Mouse (Mus musculus): ENCODE results near the gene Thap7.
"Not testable (repeated sequence)": the region's sequence is repeated elsewhere in the genome, so short reads cannot be mapped to it uniquely, and the experiment has no call there.

Gene Thap7

DNA sequence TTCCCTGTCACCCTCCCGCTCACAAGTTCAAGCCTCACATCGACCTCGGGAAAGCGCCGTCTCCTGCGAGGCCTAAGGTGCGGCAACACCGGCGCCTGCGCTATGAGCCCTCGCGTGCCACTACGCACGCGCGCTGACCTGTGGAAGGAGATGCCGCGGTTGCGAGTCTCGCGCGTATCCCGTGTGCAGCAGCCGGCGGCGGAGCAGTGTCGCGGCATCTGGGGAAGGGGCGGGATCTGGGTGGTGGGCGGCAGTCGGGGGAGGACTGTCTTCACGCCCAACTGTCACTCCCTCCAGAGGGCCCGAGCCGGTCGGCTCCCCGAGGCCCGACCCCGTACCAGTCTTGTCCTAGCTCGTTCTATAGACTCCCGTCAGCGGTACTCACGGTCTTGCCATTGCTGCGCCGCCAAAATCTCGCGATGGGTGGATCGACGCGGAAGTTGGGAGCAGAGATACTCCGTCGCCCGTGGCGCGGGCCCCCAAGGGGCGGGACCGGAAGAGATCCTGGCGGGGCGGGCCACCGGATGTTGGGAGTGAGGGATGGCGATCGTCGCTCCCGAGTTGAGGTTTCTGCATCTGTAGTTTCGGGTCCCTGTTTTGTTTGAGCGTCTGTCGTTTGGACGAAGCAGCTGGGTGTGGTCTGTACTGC is at the start of gene Thap7:
Gene Thap7, minus strand, starts transcription at position 497 of the 649 bp plus-strand sequence.
- DNase-seq (ENCODE audit: low spot score): peak; percentile 98

DNA sequence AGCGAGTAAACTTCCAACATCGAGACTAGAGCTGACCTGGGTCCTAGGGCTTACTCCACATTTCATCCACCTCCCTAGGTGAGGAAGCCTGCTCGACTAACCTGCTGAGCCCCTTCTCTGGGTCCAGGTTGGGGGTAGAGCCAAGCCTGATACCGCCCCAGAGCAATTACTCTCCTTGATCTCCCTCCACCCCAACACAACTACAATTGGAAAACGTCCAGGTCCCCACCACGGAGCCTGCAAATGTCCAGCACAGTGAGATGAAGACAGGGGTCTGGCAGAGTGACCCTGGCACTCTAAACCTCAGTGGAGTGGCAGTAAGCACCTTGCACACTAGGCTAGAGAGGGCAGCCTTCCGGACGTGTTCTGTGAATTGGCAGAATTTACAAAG is 45.9 kb upstream of the Thap7 start:
- no peak for DNase-seq (ENCODE audit: low spot score)

DNA sequence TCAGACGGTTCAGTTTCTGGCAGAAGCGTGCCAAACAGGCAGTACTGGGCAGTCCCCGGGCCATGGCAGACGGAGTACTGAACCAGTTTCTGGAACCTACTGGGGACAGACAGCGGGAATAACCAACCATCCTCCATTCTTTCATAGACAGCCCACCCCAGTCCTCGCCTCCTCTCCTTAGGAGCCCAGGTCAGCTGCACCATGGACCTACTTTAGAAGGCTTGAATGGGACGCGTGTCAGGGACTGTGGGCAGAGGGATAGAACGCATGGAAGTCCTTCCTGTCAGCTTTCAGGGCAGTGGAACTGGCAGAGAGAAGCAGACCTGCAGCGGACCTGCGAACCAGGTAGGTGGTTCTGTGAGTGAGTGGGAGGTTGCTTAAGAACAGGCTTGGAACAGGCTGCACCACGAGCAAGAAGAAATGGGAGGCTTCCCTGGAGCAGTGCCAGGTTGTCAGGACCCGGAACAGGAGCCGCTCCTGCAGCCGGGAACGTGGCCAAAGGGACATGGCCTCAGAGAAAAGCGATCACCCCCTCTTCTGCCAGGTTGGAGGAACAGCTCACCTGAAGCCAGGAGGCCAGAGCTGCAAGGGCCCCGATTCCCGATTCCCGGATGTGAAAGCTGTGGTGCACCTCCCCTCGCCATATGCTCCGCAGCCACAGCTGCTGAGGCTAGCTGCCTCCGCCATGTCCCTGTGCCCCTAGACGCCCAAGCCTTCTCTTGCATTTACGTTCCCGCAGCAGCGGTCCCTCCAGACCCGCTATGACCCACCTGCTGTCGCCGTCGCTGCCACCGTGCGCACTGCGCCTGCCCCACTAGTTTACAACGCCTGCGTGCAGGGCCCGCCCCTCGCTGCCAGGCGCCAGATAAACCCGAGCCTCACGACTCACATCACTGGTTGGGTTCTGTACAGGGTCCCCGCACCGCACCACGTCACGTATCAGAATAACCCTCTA is 45.2 kb upstream of the Thap7 start:
- DNase-seq (ENCODE audit: low spot score): peak; percentile 89

DNA sequence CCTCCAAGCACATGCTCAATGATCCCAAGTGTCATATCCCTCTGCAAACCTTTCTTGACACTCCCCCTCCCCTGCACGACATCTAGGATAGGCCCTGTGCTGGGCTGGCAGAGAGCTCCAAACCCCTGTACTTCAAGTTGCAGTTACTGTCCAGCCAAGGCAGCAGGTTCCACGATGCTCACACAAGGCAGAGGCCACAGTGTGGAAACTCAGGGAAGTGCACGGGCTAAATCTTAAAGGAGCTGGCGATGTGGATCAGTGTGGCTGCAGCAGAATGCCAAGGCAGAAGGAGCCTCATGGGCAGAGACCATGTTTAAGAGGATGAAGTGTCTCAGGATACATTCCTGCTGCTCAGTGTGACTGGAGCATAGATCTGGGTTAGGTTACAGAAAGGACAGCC is 35.2 kb upstream of the Thap7 start:
- DNase-seq (ENCODE audit: low spot score): no peak

DNA sequence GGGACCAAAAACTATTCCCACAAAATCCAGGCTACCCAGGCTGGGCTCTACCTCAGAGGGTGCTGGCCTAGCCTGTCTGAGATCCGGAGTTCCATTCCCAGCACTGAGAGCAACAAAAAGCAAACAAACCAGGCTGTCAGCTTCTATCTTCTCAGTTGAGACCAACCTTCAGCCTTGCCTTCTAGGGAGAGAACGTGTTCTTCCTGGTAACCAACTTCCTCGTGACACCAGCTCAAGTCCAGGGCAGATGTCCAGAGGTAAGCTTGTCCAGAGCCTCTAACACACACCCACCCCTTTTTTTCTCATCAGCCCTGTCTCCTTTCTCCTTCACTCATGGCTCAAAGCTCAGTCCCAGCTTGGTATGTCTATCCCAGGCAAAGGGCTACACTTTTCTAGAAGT is 33.8 kb upstream of the Thap7 start:
- no peak for DNase-seq (ENCODE audit: low spot score)

DNA sequence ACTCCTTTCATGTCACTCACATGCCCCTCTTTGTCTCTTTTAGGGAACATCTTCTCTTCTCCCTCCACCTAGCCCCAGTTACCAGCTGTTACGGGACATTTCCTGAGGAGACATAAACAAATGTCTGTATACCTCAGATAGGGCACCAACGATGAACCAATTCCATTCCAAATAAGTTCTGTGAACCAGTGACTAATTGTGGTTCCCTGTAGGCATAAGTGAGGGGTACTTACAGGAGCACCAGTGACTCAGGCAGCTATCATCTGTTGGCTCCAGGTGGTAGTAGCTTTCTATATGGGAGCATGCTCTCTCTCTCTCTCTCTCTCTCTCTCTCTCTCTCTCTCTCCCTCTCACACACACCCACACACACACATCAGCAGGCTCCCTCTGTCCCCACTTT is 33.3 kb upstream of the Thap7 start:
- no peak for DNase-seq (ENCODE audit: low spot score)

DNA sequence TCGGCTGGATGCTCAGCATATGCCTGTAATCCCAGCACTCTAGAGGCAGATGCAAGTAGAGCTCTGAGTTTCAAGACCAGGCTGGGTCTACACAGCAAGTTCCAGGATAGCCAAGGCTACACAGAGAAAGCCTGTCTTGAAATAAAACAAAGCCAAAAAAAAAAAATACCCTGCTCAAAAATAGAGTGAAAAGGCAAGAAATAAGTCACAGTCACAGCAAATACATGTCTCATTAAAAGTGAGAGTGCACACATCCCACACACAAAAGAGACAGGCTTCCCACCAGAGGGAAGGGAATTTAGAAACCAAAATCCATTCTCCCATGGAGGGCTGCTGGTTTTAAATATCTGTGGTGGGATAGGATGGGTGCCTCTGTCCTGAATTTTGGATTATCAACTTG is 32.6 kb upstream of the Thap7 start:
- DNase-seq (ENCODE audit: low spot score): no peak

DNA sequence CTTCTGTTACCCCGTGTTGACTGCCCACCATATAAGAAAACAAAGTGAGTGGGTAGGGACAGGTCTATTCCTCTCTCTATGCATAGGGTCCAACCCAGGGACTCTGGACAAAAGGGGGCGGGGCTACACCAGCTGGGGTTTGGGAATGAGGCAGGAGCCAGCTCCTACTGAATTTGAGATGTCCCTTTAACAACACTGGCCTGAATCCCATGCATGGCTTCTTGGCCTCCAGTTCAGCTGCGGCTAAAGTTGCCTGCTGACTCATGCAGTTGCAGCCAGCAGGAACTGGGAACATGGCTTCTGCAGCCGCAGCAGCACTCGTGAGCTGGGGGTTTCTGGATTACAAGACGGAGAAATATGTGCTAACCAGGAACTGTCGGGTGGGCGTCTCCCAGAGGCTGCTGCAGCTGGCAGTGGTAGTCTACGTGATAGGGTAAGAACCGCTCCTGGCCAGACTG is 30.8 kb upstream of the Thap7 start, which contains the start of gene P2rx6:
Gene P2rx6, plus strand, starts transcription at position 135 of the 458 bp plus-strand sequence.
- DNase-seq (ENCODE audit: low spot score): peak; percentile 53

DNA sequence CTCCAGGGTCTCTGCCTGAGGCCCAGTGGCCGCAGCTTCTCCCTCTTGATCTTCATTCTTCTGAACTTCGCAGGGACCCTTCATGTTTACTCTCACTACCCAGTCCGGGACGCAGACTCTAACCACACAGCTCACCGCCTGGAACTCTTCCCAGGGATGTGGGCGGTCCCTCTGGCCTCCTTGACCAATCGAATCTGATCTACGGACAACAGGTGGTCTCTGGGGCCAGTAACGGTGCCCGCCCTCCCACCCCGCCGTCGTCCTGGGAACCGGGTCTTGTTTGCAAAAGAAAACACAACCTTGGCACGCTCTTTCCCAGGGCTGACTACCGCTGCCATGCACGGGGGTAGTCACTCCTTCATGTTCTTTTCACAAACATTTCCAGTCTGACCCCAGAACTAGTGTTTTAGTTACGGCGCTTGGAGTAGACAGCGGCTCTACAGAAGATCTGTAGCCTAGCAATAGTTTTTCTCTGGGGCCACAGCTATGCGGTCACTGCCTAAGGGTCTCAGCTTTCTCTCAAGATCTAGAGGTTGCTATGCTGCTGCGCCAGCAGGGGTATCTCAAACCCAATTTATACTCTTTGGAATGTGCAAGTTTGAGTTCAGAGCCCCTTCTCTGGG is 30.3 kb upstream of the Thap7 start, which contains the start of gene Lrrc74b:
Gene Lrrc74b, minus strand, starts transcription at position 120 of the 623 bp plus-strand sequence.
- DNase-seq (ENCODE audit: low spot score): peak; percentile 64

DNA sequence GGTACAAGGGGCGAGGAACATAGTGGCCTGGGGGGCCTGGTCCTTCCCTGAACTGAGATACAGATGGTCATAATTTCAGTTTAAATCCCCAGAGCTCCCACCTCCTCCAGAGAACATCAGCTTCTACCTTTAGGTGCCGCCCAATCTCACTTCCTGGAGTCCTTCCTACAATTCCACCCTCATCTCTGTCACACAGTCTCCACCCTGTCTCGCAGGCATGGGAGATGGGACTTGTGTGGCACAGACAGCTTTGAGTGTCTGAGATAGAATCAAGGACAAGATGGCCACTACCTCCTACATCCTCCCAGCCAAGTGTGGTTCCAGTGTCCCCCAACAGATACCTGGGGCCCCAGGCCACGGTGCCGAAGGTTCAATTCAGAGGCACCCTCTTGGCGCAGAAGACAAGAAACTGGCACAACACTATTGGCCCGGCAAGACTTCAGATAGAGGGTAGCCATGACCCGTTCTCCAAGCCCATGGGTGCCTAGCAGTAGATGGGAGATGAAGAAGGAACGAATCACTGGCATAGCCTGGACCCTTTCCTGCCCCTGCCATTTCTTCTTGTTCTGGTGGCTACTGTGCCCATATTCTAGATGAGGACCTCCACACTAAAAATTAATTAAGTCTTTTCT is 28.6 kb upstream of the Thap7 start:
- DNase-seq (ENCODE audit: low spot score): no peak

DNA sequence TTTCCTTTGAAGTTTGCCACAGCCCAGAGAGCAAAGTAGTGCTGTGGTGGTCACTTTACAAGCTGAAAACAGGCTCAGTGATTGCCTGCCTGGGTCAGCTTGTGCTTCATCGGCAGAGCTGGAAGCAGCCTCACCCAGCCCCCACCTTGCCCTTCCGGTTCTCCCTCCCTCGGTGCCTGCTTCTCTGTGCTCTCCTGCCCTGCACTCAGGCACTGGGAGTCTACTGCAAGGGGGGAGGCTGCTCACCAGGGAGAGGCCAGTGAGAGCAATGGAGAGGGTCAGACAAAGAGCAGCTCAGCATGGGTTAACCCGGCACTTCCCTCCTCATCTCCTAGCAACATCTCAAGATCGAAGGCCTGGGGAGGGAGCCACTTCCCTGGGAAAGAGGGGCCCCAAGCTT is 27.9 kb upstream of the Thap7 start:
- peak; percentile 48 for DNase-seq (ENCODE audit: low spot score)

DNA sequence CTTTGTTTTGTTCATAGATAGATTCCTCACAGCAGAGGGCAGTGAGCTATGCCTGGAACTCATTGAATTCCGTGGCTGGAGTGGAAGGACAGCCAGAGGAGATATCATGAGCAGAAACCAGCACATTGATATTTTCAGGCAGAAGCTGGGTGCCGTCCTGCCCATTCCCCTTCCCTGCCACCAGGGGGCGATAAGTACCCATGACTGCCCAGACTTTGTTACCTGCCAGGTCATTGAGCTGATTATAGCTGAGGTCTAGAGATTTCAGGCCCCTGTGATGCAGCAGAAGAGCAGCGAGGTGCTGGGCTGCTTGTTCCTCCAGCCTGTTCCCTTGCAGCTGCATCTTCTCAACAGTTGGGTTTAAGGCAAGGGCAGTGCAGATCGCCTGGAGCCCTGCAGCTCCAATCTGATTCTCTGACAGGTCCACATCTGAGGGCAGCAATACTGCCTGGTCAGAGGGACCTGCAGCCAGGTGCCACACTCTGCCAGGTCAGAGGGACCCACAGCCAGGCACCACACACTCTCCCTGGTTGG is 27.1 kb upstream of the Thap7 start:
- DNase-seq (ENCODE audit: low spot score): peak; percentile 68

DNA sequence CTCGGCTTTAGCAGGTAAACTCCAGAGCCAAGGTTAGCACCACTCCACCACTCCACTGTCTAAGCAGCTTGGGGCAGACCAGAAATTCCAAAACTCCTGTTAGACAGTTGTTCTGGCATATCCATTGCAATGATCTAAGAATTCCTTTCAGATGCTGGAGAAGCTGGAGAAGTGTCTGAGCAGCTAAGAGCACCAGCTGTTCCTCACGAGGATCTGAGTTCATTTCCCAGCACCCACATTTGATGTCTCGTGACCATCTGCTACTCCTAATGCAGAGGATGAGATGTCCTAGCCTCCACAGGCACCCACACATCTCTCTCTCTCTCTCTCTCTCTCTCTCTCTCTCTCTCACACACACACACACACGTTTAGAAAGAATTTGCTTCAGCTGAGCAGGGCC is 26.0 kb upstream of the Thap7 start:
- DNase-seq (ENCODE audit: low spot score): no peak

DNA sequence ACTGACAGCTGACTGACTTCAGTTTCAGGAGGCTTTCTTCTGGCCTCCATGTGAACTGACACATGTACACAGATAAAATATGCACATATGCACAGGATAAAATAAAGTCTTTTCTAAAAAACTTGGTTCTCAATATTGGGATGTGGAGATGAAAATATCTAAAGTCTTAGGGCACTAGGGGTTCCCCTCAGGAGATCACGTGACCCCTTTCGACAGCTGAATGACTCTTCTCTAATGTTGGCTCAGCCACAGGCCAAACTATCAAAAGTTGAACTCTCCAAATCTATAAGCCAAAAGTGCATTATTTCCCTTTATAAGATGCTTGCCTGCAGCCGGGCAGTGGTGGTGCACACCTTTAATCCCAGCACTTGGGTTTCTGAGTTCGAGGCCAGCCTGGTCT is 25.2 kb upstream of the Thap7 start:
- DNase-seq (ENCODE audit: low spot score): no peak

DNA sequence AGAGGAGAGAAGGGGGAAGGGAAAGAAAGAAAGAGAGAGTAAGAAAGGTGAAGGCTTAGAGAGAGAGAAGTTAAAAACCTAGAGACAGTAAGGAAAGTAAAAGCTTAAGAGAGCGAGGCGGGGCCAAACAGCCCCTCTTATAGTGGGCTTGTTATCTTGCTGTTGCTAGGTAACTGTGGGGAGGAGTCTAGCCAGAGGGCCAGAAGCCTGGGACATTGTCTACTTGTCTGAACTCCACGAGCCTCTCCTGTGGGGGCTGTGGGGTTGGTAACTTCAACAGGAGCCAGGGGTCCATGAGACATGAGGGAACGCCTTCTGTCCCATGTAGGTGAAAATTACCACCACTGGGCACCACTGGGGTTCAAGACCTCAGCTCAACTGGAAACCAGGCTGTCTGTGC is 23.8 kb upstream of the Thap7 start:
- DNase-seq (ENCODE audit: low spot score): not testable (repeated sequence)

DNA sequence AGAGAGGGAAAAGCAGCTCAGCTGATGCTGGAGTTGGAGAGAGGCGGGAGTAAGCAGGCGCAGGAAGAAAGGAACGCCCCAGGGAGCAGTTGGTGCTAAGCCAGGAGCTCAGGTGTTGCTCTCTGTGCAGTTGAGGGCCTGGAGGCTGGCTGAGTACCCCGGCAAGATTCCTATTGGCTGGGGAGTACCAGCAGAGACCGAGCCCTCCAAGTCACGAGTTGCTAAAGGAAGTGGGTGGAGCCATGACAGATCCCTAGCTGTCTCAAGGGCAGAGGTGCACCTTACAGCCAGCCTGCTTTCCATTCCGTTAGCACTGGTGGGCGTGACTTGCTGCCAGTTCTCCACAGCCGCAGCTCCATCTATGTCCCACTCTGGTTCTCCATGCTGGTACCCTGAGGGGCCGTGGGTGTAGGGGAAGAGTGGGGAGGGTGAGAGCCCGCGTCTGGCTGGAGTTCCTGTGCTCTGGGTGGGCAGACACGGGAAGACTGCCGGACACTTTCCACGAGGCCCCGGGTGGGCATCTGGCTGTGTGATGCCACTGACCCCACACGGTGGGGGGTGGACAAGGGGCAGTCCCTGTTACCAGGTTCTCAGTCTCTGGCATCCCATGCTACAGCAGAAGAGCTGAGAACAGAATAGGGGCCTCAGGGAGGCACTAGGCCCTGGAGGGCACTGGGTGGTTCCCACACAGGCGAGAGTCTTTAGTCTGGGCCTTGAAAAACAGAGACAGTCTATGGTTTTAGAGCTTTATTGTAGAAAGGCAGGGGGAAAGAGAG is 23.2 kb upstream of the Thap7 start:
- peak; percentile 36 for DNase-seq (ENCODE audit: low spot score)

DNA sequence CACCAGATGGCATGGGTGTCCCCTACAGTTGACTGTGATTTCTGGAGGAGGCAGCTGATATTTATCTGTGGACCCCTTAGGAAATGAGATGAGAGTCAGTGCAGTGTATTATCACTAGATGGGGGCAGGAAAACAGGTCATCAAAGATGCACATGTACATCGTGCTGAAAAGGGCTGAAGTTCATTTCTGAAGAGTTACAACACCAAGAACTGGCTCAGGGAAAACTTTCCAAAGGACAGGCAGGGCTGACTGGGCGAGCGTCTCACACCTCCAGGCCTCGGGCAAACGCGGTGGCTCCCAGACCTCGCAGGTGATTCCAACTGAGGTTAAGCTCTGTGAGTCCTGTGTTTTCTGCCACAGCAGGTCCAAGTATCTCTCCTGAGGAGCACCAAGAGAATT is 21.9 kb upstream of the Thap7 start:
- no peak for DNase-seq (ENCODE audit: low spot score)

DNA sequence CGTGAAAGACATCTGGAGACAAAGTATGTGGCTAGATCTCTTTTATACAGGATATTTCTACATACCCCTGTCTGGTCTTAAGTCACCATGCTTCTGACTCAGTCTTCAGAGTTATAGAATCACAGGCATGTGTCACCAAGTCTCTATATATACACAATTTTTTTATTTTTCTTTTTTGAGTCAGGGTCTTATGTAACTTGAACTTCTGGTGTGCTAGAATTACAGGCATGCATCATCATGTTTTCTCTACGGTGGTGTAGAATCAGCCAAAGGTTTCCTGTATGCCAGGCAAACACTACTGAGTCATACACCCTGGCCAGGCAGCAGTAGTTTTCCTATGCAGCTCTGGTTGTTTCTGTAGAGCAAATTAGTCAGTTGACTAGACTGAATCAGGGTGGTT is 11.7 kb upstream of the Thap7 start:
- DNase-seq (ENCODE audit: low spot score): no peak

DNA sequence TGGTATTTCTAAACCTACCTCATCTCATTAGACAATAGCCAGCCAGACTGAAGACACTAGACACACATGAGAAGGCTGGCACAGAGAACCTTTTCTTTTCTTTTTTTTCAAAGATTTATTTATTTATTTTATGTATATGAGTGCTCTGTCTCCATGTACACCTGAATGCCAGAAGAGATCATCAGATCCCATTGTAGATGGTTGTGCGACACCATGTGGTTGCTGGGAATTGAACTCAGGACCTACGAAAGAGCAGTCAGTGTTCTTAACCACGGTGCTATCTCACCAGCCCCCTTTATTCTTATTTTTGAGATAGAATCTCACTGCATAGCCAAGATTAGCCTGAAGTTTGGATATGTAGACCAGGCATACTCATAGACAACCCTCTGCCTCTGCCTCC is 5.6 kb upstream of the Thap7 start:
- DNase-seq (ENCODE audit: low spot score): no peak

DNA sequence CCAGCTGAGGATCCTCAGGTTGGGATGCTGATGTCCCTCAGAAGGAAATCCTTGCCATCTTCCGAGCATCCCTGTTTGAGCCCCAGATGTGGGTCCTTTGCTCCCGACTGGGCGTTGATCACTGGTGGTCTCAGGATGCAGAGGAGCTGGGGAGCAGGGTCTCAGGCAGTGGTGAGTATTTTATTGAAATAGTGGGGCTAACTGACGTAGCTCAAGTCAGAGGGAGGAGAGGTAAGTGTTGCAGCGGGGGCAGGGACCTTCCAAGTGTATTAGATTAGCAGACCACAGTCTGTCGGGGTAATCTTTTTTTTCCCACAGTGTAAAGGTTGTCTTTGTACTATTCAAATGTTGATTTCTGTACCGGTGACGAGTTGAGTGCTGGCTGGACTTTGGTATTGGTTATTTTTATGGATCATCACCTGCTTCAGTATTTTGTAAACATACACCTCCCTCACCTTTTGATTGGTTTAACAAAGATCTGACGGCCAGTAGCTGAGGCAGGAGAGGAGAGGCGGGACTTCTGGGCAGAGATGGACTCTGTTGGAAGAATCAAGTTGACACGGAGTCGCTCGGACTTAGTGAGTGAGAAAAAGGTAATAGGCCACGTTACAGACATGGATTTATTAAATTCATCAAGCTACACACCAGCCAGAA is 1.9 kb upstream of the Thap7 start:
- DNase-seq (ENCODE audit: low spot score): no peak

DNA sequence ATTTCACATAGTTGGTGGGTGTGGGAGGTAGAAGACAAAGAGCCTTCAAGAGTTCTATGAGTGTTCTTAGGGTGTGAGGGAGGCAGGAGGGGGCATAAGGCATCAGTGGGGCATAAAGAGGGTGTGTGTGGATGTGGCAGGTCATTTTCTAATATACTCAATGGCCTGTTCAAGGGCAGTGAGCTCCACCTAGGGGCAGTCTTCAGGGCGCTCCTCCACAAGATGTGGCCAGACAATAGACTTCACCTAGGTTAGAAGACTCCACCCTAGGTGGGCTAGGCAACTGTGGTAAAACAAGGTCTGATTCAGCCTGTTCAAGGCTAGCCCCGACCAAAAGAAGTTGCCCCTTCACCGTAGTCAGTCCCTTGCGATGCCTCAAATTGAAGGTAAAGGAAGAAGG is 1.3 kb upstream of the Thap7 start:
- DNase-seq (ENCODE audit: low spot score): no peak
